In genomic region chr10:109188252-109188651, GRCm38 (mm10) we compare ENCODE assay signal across 21 mouse cellular contexts.
A peak's percentile ranks its signal among the peaks of the same experiment; 100 is the strongest.
DNase-seq lines count a peak whose midpoint lies in the region; ATAC-seq and TF ChIP-seq lines count a peak whose summit lies in the region.
"Had no signal": no experiment of that assay in that cellular context is flagged by ENCODE, and none has a peak within 500 bp of the region (broad histone marks: within the 10 kb centered on the region; RNA-seq: fewer than 3 reads in every experiment).

No protein-coding gene starts in this region.

- in situ Hi-C loops in CH12.LX (cut with MboI; ENCODE audit: low pct_ligation_motif_present, low pct_unique_long_range_greater_than_20kb, low sequenced_read_pairs) = no loop called here

- ATAC-seq in hindbrain, postnatal 0 days = no peak
- no peak for ATAC-seq in hindbrain, embryonic 13.5 days (ENCODE audit: low FRiP score)
- no peak for ATAC-seq in heart, embryonic 12.5 days (ENCODE audit: insufficient number of reproducible peaks, low FRiP score)
- ATAC-seq: activated CD4-positive, CD25-positive, alpha-beta regulatory T cell, adult 4 months; intestine, postnatal 0 days; liver, postnatal 0 days; midbrain, embryonic 15.5 days had no signal

- H3K79me2 ChIP-seq in CH12.LX (replicated peaks; ENCODE audit: control insufficient read depth, extremely low read depth, insufficient read depth, poor library complexity, severe bottlenecking) = no peaks in the 10 kb centered on the region

- 70% methylated on average over 4 of the region's 4 CpGs for WGBS in hindbrain, postnatal 0 days
- 77% methylated on average over 4 of the region's 4 CpGs for WGBS in hindbrain, embryonic 13.5 days
- WGBS in heart, embryonic 12.5 days = 76% methylated on average over 4 of the region's 4 CpGs

- no peak overlapping the region for H3K4me3 ChIP-seq in hindbrain, postnatal 0 days (ENCODE audit: low read length)
- H3K4me3 ChIP-seq in hindbrain, embryonic 13.5 days = no peak overlapping the region
- H3K4me3 ChIP-seq in CH12.LX (replicated peaks in 1 of 3; ENCODE audit: low read depth in 2 of 3, low read length in 2 of 3, poor library complexity in 1 of 3) = no peak overlapping the region
- H3K4me3 ChIP-seq in heart, embryonic 12.5 days = no peak overlapping the region
- H3K4me3 ChIP-seq: embryonic facial prominence, embryonic 15.5 days; heart, embryonic 13.5 days; hindbrain, embryonic 15.5 days; limb, embryonic 10.5 days; midbrain, embryonic 15.5 days had no signal

- no peak overlapping the region for H3K4me2 ChIP-seq in hindbrain, postnatal 0 days (ENCODE audit: low read depth, low read length)
- no peak overlapping the region for H3K4me2 ChIP-seq in hindbrain, embryonic 13.5 days
- H3K4me2 ChIP-seq in CH12.LX (ENCODE audit: insufficient read depth, low read depth, poor library complexity, severe bottlenecking) = no peak overlapping the region
- no peak overlapping the region for H3K4me2 ChIP-seq in heart, embryonic 12.5 days
- H3K4me2 ChIP-seq: embryonic facial prominence, embryonic 15.5 days; heart, embryonic 13.5 days; hindbrain, embryonic 15.5 days; midbrain, embryonic 15.5 days had no signal

- dilution Hi-C loops in CH12.LX (cut with MboI; ENCODE audit: extremely low pct_ligation_motif_present, extremely low pct_unique_long_range_greater_than_20kb, low sequenced_read_pairs) = no loop called here

- no peaks in the 10 kb centered on the region for H3K27me3 ChIP-seq in hindbrain, postnatal 0 days (ENCODE audit: insufficient read depth, low read length)
- no peaks in the 10 kb centered on the region for H3K27me3 ChIP-seq in hindbrain, embryonic 13.5 days
- no peaks in the 10 kb centered on the region for H3K27me3 ChIP-seq in CH12.LX (replicated peaks)
- no peaks in the 10 kb centered on the region for H3K27me3 ChIP-seq in heart, embryonic 12.5 days (replicated peaks)
- H3K27me3 ChIP-seq: embryonic facial prominence, embryonic 15.5 days; heart, embryonic 13.5 days; hindbrain, embryonic 15.5 days; midbrain, embryonic 15.5 days had no signal

- no peaks in the 10 kb centered on the region for H3K4me1 ChIP-seq in hindbrain, postnatal 0 days (ENCODE audit: insufficient read depth, low read length)
- H3K4me1 ChIP-seq in hindbrain, embryonic 13.5 days (replicated peaks) = no peaks in the 10 kb centered on the region
- peaks cover 0 to 41% of the 10 kb centered on the region in 2 experiments; a peak in 2 of 4 replicates for H3K4me1 ChIP-seq in CH12.LX (ENCODE audit: control insufficient read depth in 1 of 2, insufficient read depth in 2 of 2)
- no peaks in the 10 kb centered on the region for H3K4me1 ChIP-seq in heart, embryonic 12.5 days (replicated peaks)
- H3K4me1 ChIP-seq: embryonic facial prominence, embryonic 15.5 days; heart, embryonic 13.5 days; hindbrain, embryonic 15.5 days; limb, embryonic 10.5 days; midbrain, embryonic 15.5 days had no signal

- no peak for TF ChIP-seq POLR2A in CH12.LX (IDR thresholded peaks at IDR 0.05; ENCODE audit: low read depth, low read length)

- no peaks in the 10 kb centered on the region for H3K36me3 ChIP-seq in hindbrain, postnatal 0 days (ENCODE audit: insufficient read depth, low read length)
- no peaks in the 10 kb centered on the region for H3K36me3 ChIP-seq in hindbrain, embryonic 13.5 days
- H3K36me3 ChIP-seq in CH12.LX (replicated peaks in 1 of 2; ENCODE audit: control insufficient read depth in 1 of 2, insufficient read depth in 1 of 2, low read length in 1 of 2) = no peaks in the 10 kb centered on the region
- no peaks in the 10 kb centered on the region for H3K36me3 ChIP-seq in heart, embryonic 12.5 days
- H3K36me3 ChIP-seq: embryonic facial prominence, embryonic 15.5 days; heart, embryonic 13.5 days; hindbrain, embryonic 15.5 days; limb, embryonic 10.5 days; midbrain, embryonic 15.5 days had no signal

- no peak for TF ChIP-seq CTCF in hindbrain, postnatal 0 days (IDR thresholded peaks at IDR 0.05; ENCODE audit: low read depth)
- no peak for TF ChIP-seq CTCF in CH12.LX (conservative IDR thresholded peaks at IDR 0.05 in 1 of 2, IDR thresholded peaks at IDR 0.05 in 1 of 2; ENCODE audit: low read depth in 2 of 2, low read length in 2 of 2)

- no peaks in the 10 kb centered on the region for H3K9me3 ChIP-seq in hindbrain, postnatal 0 days (ENCODE audit: low read length)
- no peaks in the 10 kb centered on the region for H3K9me3 ChIP-seq in hindbrain, embryonic 13.5 days
- H3K9me3 ChIP-seq in CH12.LX (replicated peaks; ENCODE audit: low read length) = no peaks in the 10 kb centered on the region
- no peaks in the 10 kb centered on the region for H3K9me3 ChIP-seq in heart, embryonic 12.5 days (replicated peaks)
- H3K9me3 ChIP-seq: embryonic facial prominence, embryonic 15.5 days; heart, embryonic 13.5 days; hindbrain, embryonic 15.5 days; limb, embryonic 10.5 days; midbrain, embryonic 15.5 days had no signal

- no peak overlapping the region for H3K27ac ChIP-seq in hindbrain, postnatal 0 days
- H3K27ac ChIP-seq in hindbrain, embryonic 13.5 days = no peak overlapping the region
- H3K27ac ChIP-seq in CH12.LX (ENCODE audit: insufficient read depth, low read depth) = no peak overlapping the region
- H3K27ac ChIP-seq in heart, embryonic 12.5 days (ENCODE audit: poor library complexity, severe bottlenecking) = no peak overlapping the region
- H3K27ac ChIP-seq: embryonic facial prominence, embryonic 15.5 days; heart, embryonic 13.5 days; hindbrain, embryonic 15.5 days; kidney, postnatal 0 days; limb, embryonic 10.5 days; midbrain, embryonic 15.5 days had no signal

- TF ChIP-seq RAD21 in CH12.LX (IDR thresholded peaks at IDR 0.05; ENCODE audit: low read depth, low read length) = no peak

- TF ChIP-seq EP300 in CH12.LX (IDR thresholded peaks at IDR 0.05; ENCODE audit: low read length) = peak; percentile 60

- DNase-seq in hindbrain, postnatal 0 days (ENCODE audit: low spot score) = peak; percentile 46
- DNase-seq in CH12.LX (ENCODE audit: extremely low read depth) (peak; percentile 68), MN1 (ENCODE audit: low spot score) (peak; percentile 30)
- DNase-seq in cerebellum, postnatal 10 days = peak; percentile 43 to 48
- DNase-seq in adrenal gland, postnatal 36 days = no peak
- DNase-seq: adrenal gland, postnatal 10 days; heart, adult 11 months; heart, postnatal 36 days; liver, postnatal 0 days; lung, postnatal 10 days; retina, postnatal 1 day had no signal

- no peak overlapping the region for H3K9ac ChIP-seq in hindbrain, postnatal 0 days (replicated peaks; ENCODE audit: low read length)
- H3K9ac ChIP-seq in hindbrain, embryonic 13.5 days = no peak overlapping the region
- H3K9ac ChIP-seq in CH12.LX (ENCODE audit: insufficient read depth, low read depth) = no peak overlapping the region
- H3K9ac ChIP-seq in heart, embryonic 12.5 days = no peak overlapping the region
- H3K9ac ChIP-seq: embryonic facial prominence, embryonic 15.5 days; heart, embryonic 13.5 days; hindbrain, embryonic 15.5 days; liver, postnatal 0 days; midbrain, embryonic 15.5 days had no signal

TF ChIP-seq in CH12.LX, 34 proteins besides CTCF, POLR2A, EP300 and RAD21:
- TF ChIP-seq ETS1 (conservative IDR thresholded peaks at IDR 0.05; ENCODE audit: low read depth, low read length) (peak; percentile 77; the same call in 1 of the 2 replicates), IRF4 (IDR thresholded peaks at IDR 0.05; ENCODE audit: low read depth, low read length) (no peak), MEF2A (IDR thresholded peaks at IDR 0.05; ENCODE audit: borderline replicate concordance, low read depth, low read length) (peak; percentile 62), USF2 (conservative IDR thresholded peaks at IDR 0.05; ENCODE audit: low read depth, low read length) (no peak), JUND (conservative IDR thresholded peaks at IDR 0.05; ENCODE audit: low read depth, low read length) (no peak), TCF12 (IDR thresholded peaks at IDR 0.05; ENCODE audit: low read depth, low read length) (no peak), ELF1 (IDR thresholded peaks at IDR 0.05; ENCODE audit: low read depth, low read length) (no peak), ZKSCAN1 (IDR thresholded peaks at IDR 0.05; ENCODE audit: borderline replicate concordance, low read depth, low read length) (no peak), BHLHE40 (IDR thresholded peaks at IDR 0.05; ENCODE audit: low read depth, low read length) (peak; percentile 67)

Comparison
In these comparisons a context has a peak if more than half of its experiments do, and no peak if none do; other contexts are left out.
1. DNase-seq: peak in hindbrain, postnatal 0 days (single experiment), CH12.LX (single experiment), MN1 (single experiment) and cerebellum, postnatal 10 days (2 of 2); none in adrenal gland, postnatal 36 days (0 of 2).